Mouse (Mus musculus): Measurements from ENCODE around the gene Lcmt1. TPM values are rescaled to one million over a fixed set of nuclear protein-coding genes. Genes with fewer than 3 reads are reported as not detected.

Gene Lcmt1
- polyA plus RNA-seq (2015; fragmentation: Nextera tagmentation; extraction: Ambion mirVana): 36.2 and 41.5 TPM in 2 replicates

- H3K36me3 ChIP-seq (ENCODE audit: control insufficient read depth, insufficient read depth): no peaks in the 10 kb centered on the region
- H3K27me3 ChIP-seq (replicated peaks; ENCODE audit: control insufficient read depth, insufficient read depth, low read length): no peaks in the 10 kb centered on the region
- peak within 1 kb of the TSS; percentile 92 for H3K4me2 ChIP-seq (replicated peaks; ENCODE audit: low read depth)
- peak within 1 kb of the TSS; percentile 90 for H3K9ac ChIP-seq (ENCODE audit: low read depth, low read length)
- H3K27ac ChIP-seq (ENCODE audit: low read depth, low read length): peak within 1 kb of the TSS; percentile 92
- peak within 1 kb of the TSS; percentile 90 for H3K4me3 ChIP-seq (ENCODE audit: low read depth, low read length)
- peaks cover 15% of the 10 kb centered on the region for H3K4me1 ChIP-seq (replicated peaks; ENCODE audit: control insufficient read depth, insufficient read depth, low read length)
- under 1% methylated on average over 60 of the region's 64 CpGs for WGBS
- no peaks in the 10 kb centered on the region for H3K9me3 ChIP-seq (ENCODE audit: control insufficient read depth)
- TF ChIP-seq CTCF (IDR thresholded peaks at IDR 0.05; ENCODE audit: low read depth): peak; percentile 25
- peak; percentile 99 for ATAC-seq
Observed at GRCm38 (mm10) chr7:123369759-123370481, at the start of gene Lcmt1, which contains the start of gene Arhgap17. Gene Lcmt1, plus strand, starts transcription at chr7:123369784. Gene Arhgap17, minus strand, starts transcription at chr7:123369915.

GRCm38 (mm10) chr7:123322452-123323121 lies 47.0 kb upstream of the Lcmt1 start:
- Histone ChIP-seq H3K9me3 (ENCODE audit: control insufficient read depth) (no peaks in the 10 kb centered on the region), H3K4me2 (replicated peaks; ENCODE audit: low read depth) (no peak overlapping the region), H3K27me3 (replicated peaks; ENCODE audit: control insufficient read depth, insufficient read depth, low read length) (no peaks in the 10 kb centered on the region), H3K27ac (ENCODE audit: low read depth, low read length) (no peak overlapping the region), H3K4me1 (replicated peaks; ENCODE audit: control insufficient read depth, insufficient read depth, low read length) (no peaks in the 10 kb centered on the region), H3K4me3 (ENCODE audit: low read depth, low read length) (no peak overlapping the region), H3K36me3 (ENCODE audit: control insufficient read depth, insufficient read depth) (peaks cover 82% of the 10 kb centered on the region), H3K9ac (ENCODE audit: low read depth, low read length) (no peak overlapping the region)
- ATAC-seq: peak; percentile 78
- WGBS: 58% methylated on average over 13 of the region's 13 CpGs
- TF ChIP-seq CTCF (IDR thresholded peaks at IDR 0.05; ENCODE audit: low read depth): no peak

- Histone ChIP-seq H3K4me2 (replicated peaks; ENCODE audit: low read depth) (no peak overlapping the region), H3K9ac (ENCODE audit: low read depth, low read length) (no peak overlapping the region), H3K27ac (ENCODE audit: low read depth, low read length) (no peak overlapping the region), H3K27me3 (replicated peaks; ENCODE audit: control insufficient read depth, insufficient read depth, low read length) (no peaks in the 10 kb centered on the region), H3K9me3 (ENCODE audit: control insufficient read depth) (no peaks in the 10 kb centered on the region), H3K36me3 (ENCODE audit: control insufficient read depth, insufficient read depth) (peaks cover 74% of the 10 kb centered on the region), H3K4me3 (ENCODE audit: low read depth, low read length) (no peak overlapping the region), H3K4me1 (replicated peaks; ENCODE audit: control insufficient read depth, insufficient read depth, low read length) (no peaks in the 10 kb centered on the region)
- TF ChIP-seq CTCF (IDR thresholded peaks at IDR 0.05; ENCODE audit: low read depth): no peak
- 82% methylated on average over 2 of the region's 2 CpGs for WGBS
- ATAC-seq: no peak
Observed at GRCm38 (mm10) chr7:123323388-123323787, 46.2 kb upstream of the Lcmt1 start.

- Histone ChIP-seq H3K9ac (ENCODE audit: low read depth, low read length) (no peak overlapping the region), H3K27me3 (replicated peaks; ENCODE audit: control insufficient read depth, insufficient read depth, low read length) (no peaks in the 10 kb centered on the region), H3K4me1 (replicated peaks; ENCODE audit: control insufficient read depth, insufficient read depth, low read length) (no peaks in the 10 kb centered on the region), H3K9me3 (ENCODE audit: control insufficient read depth) (no peaks in the 10 kb centered on the region), H3K4me2 (replicated peaks; ENCODE audit: low read depth) (no peak overlapping the region), H3K4me3 (ENCODE audit: low read depth, low read length) (no peak overlapping the region), H3K36me3 (ENCODE audit: control insufficient read depth, insufficient read depth) (peaks cover 67% of the 10 kb centered on the region), H3K27ac (ENCODE audit: low read depth, low read length) (no peak overlapping the region)
- no peak for TF ChIP-seq CTCF (IDR thresholded peaks at IDR 0.05; ENCODE audit: low read depth)
- WGBS: 86% methylated on average over 1 of the region's 1 CpGs
- no peak for ATAC-seq
Observed at GRCm38 (mm10) chr7:123324105-123324504, 45.5 kb upstream of the Lcmt1 start.

- H3K9ac ChIP-seq (ENCODE audit: low read depth, low read length): no peak overlapping the region
- 96% methylated on average over 5 of the region's 5 CpGs for WGBS
- H3K4me1 ChIP-seq (replicated peaks; ENCODE audit: control insufficient read depth, insufficient read depth, low read length): no peaks in the 10 kb centered on the region
- ATAC-seq: no peak
- TF ChIP-seq CTCF (IDR thresholded peaks at IDR 0.05; ENCODE audit: low read depth): no peak
- H3K27ac ChIP-seq (ENCODE audit: low read depth, low read length): no peak overlapping the region
- peaks cover 58% of the 10 kb centered on the region for H3K36me3 ChIP-seq (ENCODE audit: control insufficient read depth, insufficient read depth)
- H3K4me3 ChIP-seq (ENCODE audit: low read depth, low read length): no peak overlapping the region
- no peaks in the 10 kb centered on the region for H3K9me3 ChIP-seq (ENCODE audit: control insufficient read depth)
- no peaks in the 10 kb centered on the region for H3K27me3 ChIP-seq (replicated peaks; ENCODE audit: control insufficient read depth, insufficient read depth, low read length)
- H3K4me2 ChIP-seq (replicated peaks; ENCODE audit: low read depth): no peak overlapping the region
Observed at GRCm38 (mm10) chr7:123326062-123326461, 43.5 kb upstream of the Lcmt1 start.

- peaks cover 49% of the 10 kb centered on the region for H3K36me3 ChIP-seq (ENCODE audit: control insufficient read depth, insufficient read depth)
Observed at GRCm38 (mm10) chr7:123326901-123327300, 42.7 kb upstream of the Lcmt1 start.

More at GRCm38 (mm10) chr7:123326901-123327300, 42.7 kb upstream of the Lcmt1 start:
- ATAC-seq: no peak
- 78% methylated on average over 4 of the region's 4 CpGs for WGBS
- H3K9me3 ChIP-seq (ENCODE audit: control insufficient read depth): no peaks in the 10 kb centered on the region
- H3K4me1 ChIP-seq (replicated peaks; ENCODE audit: control insufficient read depth, insufficient read depth, low read length): no peaks in the 10 kb centered on the region
- no peak for TF ChIP-seq CTCF (IDR thresholded peaks at IDR 0.05; ENCODE audit: low read depth)
- no peak overlapping the region for H3K4me3 ChIP-seq (ENCODE audit: low read depth, low read length)
- H3K9ac ChIP-seq (ENCODE audit: low read depth, low read length): no peak overlapping the region
- no peak overlapping the region for H3K4me2 ChIP-seq (replicated peaks; ENCODE audit: low read depth)
- no peaks in the 10 kb centered on the region for H3K27me3 ChIP-seq (replicated peaks; ENCODE audit: control insufficient read depth, insufficient read depth, low read length)
- no peak overlapping the region for H3K27ac ChIP-seq (ENCODE audit: low read depth, low read length)
